Mouse (Mus musculus) embryonic facial prominence, embryonic 15.5 days (tissue): Measurements from ENCODE around the gene Tmem56. TPM values are rescaled to one million over a fixed set of nuclear protein-coding genes. Genes with fewer than 3 reads are reported as not detected.

Experiments
- ATAC-seq: fragments of 200-750 bp; cut with Nextera tagmentation; 2 replicates; pipeline ENCODE4 v1.8.0; 2017; ENCODE audit warnings: low read depth, moderate TSS enrichment; ENCODE audit not compliant: insufficient number of reproducible peaks, low FRiP score, low TSS enrichment
- H3K27ac ChIP-seq: fragments of 300-500 bp; sonication (generic); replicated peaks from 2 replicates; pipeline ENCODE4 v1.5.1; 2015; ENCODE audit warnings: mild to moderate bottlenecking, inconsistent platforms
- H3K27me3 ChIP-seq: fragments of 300-500 bp; sonication (generic); 2 replicates; pipeline ENCODE4 v1.6.1; 2015; ENCODE audit warnings: inconsistent platforms
- H3K36me3 ChIP-seq: fragments of 300-500 bp; sonication (generic); 2 replicates; pipeline ENCODE4 v1.6.1; 2015; ENCODE audit warnings: mild to moderate bottlenecking, inconsistent platforms
- H3K4me1 ChIP-seq: fragments of 300-500 bp; sonication (generic); 2 replicates; pipeline ENCODE4 v1.6.1; 2015; ENCODE audit warnings: inconsistent platforms
- H3K4me2 ChIP-seq: fragments of 300-500 bp; sonication (generic); replicated peaks from 2 replicates; pipeline ENCODE4 v1.6.1; 2015; ENCODE audit warnings: mild to moderate bottlenecking, inconsistent platforms
- H3K4me3 ChIP-seq: fragments of 300-500 bp; sonication (generic); replicated peaks from 2 replicates; pipeline ENCODE4 v1.5.1; 2015; ENCODE audit warnings: mild to moderate bottlenecking, inconsistent platforms
- H3K9ac ChIP-seq: fragments of 300-500 bp; sonication (generic); 2 replicates; pipeline ENCODE4 v1.6.1; 2015; ENCODE audit warnings: inconsistent platforms
- H3K9me3 ChIP-seq: fragments of 300-500 bp; sonication (generic); replicated peaks from 2 replicates; pipeline ENCODE4 v1.6.1; 2016; ENCODE audit warnings: inconsistent platforms
- WGBS: fragments of 180-500 bp; shearing (Covaris S2); methylation state at CpG from one replicate; pipeline ENCODE4 v1.1.7; 2015; 5-methylcytosine and 5-hydroxymethylcytosine counted together
- polyA plus RNA-seq: library from polyadenylated mRNA; unstranded; fragments of >200 nt; fragmentation: Nextera tagmentation; extraction: Ambion mirVana; gene quantifications from 2 replicates; pipeline ENCODE4 v1.2.1, GENCODE M21; 2015

Tmem56 gene
- polyA plus RNA-seq, 1 experiment from 2014 or later, result 1.2 TPM

DNA sequence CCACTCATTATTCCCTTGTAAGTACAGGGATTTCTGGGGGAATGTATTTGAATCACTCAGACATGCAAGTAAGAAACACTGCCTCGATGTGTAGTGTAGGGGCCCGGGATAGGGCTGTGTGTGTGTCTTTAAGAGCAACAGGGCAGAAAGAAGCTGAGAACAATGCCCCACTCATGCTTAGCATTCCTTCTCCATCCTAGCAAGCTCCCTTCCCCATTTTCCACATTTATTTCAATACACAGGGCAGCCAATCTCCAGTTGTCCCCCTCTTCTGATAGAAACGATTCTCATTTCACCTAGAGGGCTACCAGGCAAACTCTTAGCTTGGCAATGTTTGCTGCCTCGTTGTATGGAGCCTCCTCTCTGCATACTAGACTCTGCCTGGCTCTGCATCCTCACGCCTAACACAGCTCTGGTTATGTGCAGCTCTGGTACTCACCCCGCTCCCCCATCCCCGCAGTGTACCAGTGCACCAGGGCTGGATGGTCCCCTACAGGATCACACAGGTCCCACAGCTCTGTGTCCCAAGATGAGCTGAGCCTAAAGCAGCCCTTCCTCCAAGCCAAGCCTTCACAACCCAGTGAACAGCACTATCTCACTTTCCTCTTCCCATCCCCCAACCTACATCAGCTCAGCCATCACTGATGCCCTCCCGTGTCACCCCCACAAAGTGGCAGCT lies 42.4 kb downstream of the Tmem56 start:
- Histone ChIP-seq H3K27ac (no peak overlapping the region), H3K9ac (no peak overlapping the region), H3K4me3 (no peak overlapping the region), H3K27me3 (no peaks in the 10 kb centered on the region), H3K9me3 (no peaks in the 10 kb centered on the region), H3K4me1 (peaks cover 9% of the 10 kb centered on the region; the same call in 1 of the 2 replicates), H3K4me2 (no peak overlapping the region), H3K36me3 (no peaks in the 10 kb centered on the region)
- 48% methylated on average over 8 of the region's 8 CpGs for WGBS
- ATAC-seq, result no peak

DNA sequence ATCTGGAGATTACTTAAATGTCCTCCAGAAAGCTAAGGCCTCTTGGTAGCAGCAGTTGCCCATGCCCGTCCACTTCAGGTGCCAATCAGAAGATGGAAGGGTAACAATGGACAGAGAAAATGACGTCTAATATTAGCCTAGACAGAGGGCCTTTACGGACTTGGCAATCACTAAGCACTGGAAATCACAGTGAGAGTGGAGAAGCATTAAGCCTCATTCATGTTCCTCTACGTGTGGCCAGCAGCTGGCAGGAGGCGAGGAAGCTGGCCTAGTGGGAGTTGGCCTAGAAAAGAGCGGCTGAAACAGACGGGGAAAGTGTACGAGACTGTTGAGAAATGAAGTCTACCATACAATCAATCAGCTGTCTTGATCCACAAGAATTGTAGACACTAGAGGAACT lies 43.8 kb downstream of the Tmem56 start:
- H3K9me3 ChIP-seq, result no peaks in the 10 kb centered on the region
- no peak for ATAC-seq
- no peak overlapping the region for H3K4me2 ChIP-seq
- H3K27ac ChIP-seq, result no peak overlapping the region
- no peaks in the 10 kb centered on the region for H3K27me3 ChIP-seq
- no peak overlapping the region for H3K9ac ChIP-seq
- 68% methylated on average over 8 of the region's 8 CpGs for whole genome bisulfite sequencing
- H3K36me3 ChIP-seq, result no peaks in the 10 kb centered on the region
- H3K4me3 ChIP-seq, result no peak overlapping the region
- peaks cover 9% of the 10 kb centered on the region; the same call in 1 of the 2 replicates for H3K4me1 ChIP-seq

DNA sequence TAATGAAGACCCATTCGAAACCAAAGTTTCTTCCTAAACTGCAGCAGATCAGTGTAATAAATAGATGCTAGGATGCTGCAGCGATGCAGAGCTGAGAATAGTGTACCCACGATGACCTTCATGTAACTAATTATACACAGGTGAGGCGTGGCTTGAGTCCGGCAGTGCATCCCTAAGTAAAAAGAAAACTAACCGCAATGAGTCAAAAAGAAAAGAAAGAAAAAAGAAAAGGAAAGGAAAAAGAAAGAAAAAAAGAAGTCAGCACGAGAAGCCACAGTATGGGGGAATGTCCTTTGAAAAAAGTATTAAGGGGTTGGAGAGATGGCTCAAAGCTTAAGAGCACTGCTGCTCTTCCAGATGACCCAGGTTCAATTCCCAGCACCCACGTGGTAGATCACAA lies 58.1 kb downstream of the Tmem56 start:
- Histone ChIP-seq H3K27me3 (no peaks in the 10 kb centered on the region), H3K4me2 (no peak overlapping the region), H3K4me3 (no peak overlapping the region), H3K4me1 (no peaks in the 10 kb centered on the region), H3K9me3 (no peaks in the 10 kb centered on the region), H3K9ac (no peak overlapping the region), H3K36me3 (no peaks in the 10 kb centered on the region), H3K27ac (no peak overlapping the region)
- no peak for ATAC-seq
- 84% methylated on average over 8 of the region's 8 CpGs for WGBS

DNA sequence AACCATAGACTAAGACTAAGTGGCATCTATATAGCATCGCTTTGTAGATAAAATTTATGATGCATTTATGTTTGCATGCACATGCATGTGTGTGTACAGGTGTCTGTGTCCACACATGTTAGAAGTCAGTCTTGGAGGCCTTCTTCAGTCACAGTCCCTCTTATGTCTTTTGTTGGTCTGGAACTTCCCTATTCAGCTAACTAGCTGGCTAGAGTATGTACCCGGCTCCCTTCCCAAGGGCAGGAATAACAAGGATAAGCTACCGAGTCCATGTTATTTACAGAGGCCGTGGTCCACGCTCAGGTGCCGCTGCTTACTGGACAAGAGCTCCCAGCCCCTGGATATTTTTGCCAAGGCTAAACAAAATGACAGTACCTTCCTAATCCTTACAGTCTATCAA lies 58.7 kb downstream of the Tmem56 start:
- no peak overlapping the region for H3K4me3 ChIP-seq
- no peak overlapping the region for H3K4me2 ChIP-seq
- no peaks in the 10 kb centered on the region for H3K36me3 ChIP-seq
- H3K4me1 ChIP-seq, result no peaks in the 10 kb centered on the region
- H3K9me3 ChIP-seq, result no peaks in the 10 kb centered on the region
- H3K9ac ChIP-seq, result no peak overlapping the region
- 91% methylated on average over 6 of the region's 6 CpGs for WGBS
- ATAC-seq, result no peak
- no peaks in the 10 kb centered on the region for H3K27me3 ChIP-seq
- no peak overlapping the region for H3K27ac ChIP-seq

DNA sequence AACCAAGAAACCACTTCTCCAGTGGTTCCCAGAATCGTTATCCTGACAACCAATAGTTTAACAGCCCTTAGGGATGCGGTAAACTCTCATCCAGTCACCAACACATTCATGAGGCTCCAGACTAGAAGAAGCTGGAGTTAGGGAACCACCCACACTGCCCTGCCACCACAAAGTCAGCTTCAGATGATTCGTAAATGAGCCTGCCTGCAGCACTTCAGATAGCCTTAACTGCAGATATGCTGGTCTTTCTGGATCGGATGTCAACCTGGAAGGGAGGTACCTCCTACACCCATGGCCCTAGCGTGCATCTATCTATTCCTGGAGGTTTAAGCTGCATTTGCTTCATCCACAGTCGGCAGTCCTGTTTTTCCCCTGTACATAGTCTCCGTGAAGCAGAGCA lies 60.9 kb downstream of the Tmem56 start:
- no peak overlapping the region for H3K9ac ChIP-seq
- ATAC-seq, result no peak
- no peak overlapping the region for H3K4me2 ChIP-seq
- WGBS, result 73% methylated on average over 7 of the region's 7 CpGs
- no peaks in the 10 kb centered on the region for H3K36me3 ChIP-seq
- no peaks in the 10 kb centered on the region for H3K27me3 ChIP-seq
- no peak overlapping the region for H3K4me3 ChIP-seq
- no peaks in the 10 kb centered on the region for H3K9me3 ChIP-seq
- no peak overlapping the region for H3K27ac ChIP-seq
- no peaks in the 10 kb centered on the region for H3K4me1 ChIP-seq

DNA sequence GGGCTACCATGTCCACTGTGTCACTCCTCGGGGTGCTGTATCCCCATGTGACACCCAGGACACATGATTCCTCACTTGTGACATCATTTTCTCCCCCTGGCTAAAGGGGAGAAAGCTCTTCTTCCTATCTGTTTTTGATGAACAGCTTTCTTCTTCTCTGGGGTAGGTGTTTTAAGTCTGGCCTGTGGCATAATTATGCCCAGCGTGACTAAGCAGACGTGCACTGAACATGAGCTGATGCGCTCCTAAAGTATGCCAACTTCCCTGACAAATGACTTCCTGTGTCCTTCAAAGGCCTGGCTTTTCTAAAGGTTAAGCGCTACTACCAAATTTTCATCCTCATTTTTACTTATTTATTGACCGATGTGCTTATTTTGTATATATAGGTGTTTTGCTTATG lies 65.9 kb downstream of the Tmem56 start:
- H3K36me3 ChIP-seq, result no peaks in the 10 kb centered on the region
- no peaks in the 10 kb centered on the region for H3K4me1 ChIP-seq
- no peak for ATAC-seq
- H3K4me2 ChIP-seq, result no peak overlapping the region
- WGBS, result 74% methylated on average over 6 of the region's 6 CpGs
- H3K27ac ChIP-seq, result no peak overlapping the region
- H3K4me3 ChIP-seq, result no peak overlapping the region
- H3K9me3 ChIP-seq, result no peaks in the 10 kb centered on the region
- H3K27me3 ChIP-seq, result no peaks in the 10 kb centered on the region
- no peak overlapping the region for H3K9ac ChIP-seq

DNA sequence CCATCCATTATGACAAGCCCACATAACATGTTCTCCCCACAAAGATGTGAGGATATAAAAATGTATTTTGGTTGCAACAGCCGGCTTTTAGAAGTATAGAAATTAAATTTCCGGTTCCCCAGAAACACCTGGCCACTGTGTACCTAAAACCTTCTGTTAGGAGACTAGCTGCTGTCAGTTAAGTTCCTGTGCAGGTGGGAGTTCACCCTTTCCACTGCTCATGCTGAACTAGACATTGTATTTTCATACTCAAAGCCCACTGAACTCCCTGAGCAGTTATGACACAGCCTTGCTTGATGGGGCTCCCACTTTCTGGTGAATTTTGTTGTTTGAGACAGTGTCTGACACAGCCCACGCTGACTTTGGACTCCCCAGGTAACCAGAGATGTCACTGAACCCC lies 69.4 kb downstream of the Tmem56 start:
- Histone ChIP-seq H3K4me1 (no peaks in the 10 kb centered on the region), H3K9ac (no peak overlapping the region), H3K4me3 (no peak overlapping the region), H3K4me2 (no peak overlapping the region), H3K27me3 (no peaks in the 10 kb centered on the region), H3K36me3 (no peaks in the 10 kb centered on the region), H3K27ac (no peak overlapping the region), H3K9me3 (no peaks in the 10 kb centered on the region)
- 70% methylated on average over 3 of the region's 3 CpGs for WGBS
- no peak for ATAC-seq

DNA sequence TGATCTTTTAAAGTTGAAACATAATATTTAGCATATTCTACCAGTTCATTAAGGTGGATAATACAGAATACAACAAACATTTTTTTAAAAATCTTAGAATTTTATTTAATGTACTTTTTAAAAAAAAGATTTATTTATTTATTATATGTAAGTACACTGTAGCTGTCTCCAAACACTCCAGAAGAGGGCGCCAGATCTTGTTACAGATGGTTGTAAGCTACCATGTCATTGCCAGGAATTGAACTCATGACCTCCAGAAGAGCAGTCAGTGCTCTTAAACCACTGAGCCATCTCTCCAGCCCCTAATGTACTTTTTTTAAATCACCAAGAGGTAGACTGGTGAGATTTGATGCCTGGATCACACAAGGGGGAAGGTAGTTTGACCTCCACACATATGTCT lies 70.7 kb downstream of the Tmem56 start:
- no peak for ATAC-seq
- 41% methylated on average over 1 of the region's 1 CpGs for WGBS

DNA sequence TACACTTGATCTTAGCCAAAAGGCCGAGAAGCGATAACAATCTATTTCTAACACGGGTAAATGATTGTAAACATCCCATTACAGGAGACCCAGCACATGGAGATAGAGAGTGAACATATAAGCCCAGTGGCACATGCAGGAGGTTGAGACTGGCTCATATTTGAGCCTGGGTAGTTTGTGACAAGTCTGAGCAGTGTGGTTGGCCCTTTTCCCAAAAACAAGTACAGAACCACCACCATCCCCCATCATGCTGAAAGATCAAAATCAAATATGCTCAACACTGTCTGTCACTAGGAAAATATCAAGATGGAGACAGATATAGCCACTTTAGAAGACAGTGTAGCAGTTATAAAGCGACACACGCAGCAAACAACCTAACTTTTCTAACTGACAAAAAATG lies 73.9 kb downstream of the Tmem56 start:
- no peak overlapping the region for H3K4me2 ChIP-seq
- H3K4me3 ChIP-seq, result no peak overlapping the region
- H3K27ac ChIP-seq, result no peak overlapping the region
- 75% methylated on average over 5 of the region's 5 CpGs for WGBS
- H3K27me3 ChIP-seq, result no peaks in the 10 kb centered on the region
- no peak for ATAC-seq
- no peaks in the 10 kb centered on the region for H3K36me3 ChIP-seq
- H3K4me1 ChIP-seq, result 0 out of 2 replicates have a peak, but pooled peaks cover under 1% of the 10 kb centered on the region
- H3K9me3 ChIP-seq, result no peaks in the 10 kb centered on the region
- H3K9ac ChIP-seq, result no peak overlapping the region

More for the DNA sequence above, 70.7 kb downstream of the Tmem56 start:
- H3K27ac ChIP-seq, result no peak overlapping the region
- no peak overlapping the region for H3K4me3 ChIP-seq
- no peak overlapping the region for H3K9ac ChIP-seq
- H3K27me3 ChIP-seq, result no peaks in the 10 kb centered on the region
- H3K4me2 ChIP-seq, result no peak overlapping the region
- H3K4me1 ChIP-seq, result no peaks in the 10 kb centered on the region
- no peaks in the 10 kb centered on the region for H3K36me3 ChIP-seq
- H3K9me3 ChIP-seq, result no peaks in the 10 kb centered on the region

DNA sequence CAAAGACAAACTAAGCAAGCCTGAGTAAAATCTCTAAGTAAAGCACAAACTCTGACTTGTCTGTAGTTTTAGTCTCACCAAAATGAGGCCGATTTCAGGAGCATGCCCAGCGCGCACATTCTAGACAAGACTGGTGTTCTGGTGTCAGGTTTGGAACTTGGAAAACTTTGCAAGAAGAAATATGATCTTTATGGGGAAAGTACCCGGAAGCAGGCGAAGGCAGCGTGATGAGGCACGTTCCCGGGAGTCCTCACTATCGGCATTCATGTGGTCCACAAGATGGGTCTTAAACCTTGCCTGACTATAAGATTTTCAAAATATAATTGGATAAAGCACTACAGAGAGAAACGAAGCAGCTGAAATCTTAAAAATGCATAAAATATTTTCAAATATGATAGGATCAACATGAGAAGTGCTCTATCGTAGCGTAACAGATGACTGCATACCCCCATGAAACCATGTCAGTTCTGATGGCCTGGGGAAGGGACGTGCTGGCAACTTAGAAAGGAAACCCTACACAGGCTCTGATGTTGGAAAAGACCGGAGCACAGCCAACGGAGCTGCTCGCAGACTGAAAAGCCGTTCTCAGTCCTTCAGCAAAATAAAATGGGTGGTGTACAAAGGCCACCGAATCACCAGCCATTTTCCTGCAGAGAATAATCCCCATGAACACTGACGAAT lies 76.6 kb downstream of the Tmem56 start:
- ATAC-seq, result no peak
- 45% methylated on average over 19 of the region's 19 CpGs for WGBS
- Histone ChIP-seq H3K4me3 (no peak overlapping the region; the same call in 1 of the 2 replicates), H3K4me1 (peaks cover 6% of the 10 kb centered on the region; the same call in 1 of the 2 replicates), H3K36me3 (no peaks in the 10 kb centered on the region), H3K27ac (no peak overlapping the region), H3K9me3 (no peaks in the 10 kb centered on the region), H3K9ac (no peak overlapping the region), H3K4me2 (peak overlapping the region; percentile 9; the same call in 1 of the 2 replicates), H3K27me3 (no peaks in the 10 kb centered on the region)

DNA sequence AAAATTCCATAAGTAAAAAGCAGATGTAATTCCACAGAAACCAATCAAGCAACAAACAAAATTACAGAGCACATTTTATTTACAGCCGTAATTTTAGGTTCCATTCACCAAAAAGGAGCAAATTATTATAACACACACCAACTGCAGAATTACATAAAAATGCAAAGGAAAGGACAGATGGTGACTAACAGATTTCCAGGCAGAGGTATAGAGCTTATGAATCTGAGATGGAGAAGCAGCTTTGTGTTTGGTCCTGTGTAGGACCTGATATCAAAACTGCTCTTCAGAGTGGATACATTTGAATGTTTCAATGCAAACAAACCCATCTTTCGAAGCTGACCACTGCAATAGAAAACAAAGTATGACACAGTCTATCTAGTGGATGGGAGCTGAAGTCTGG lies 80.3 kb downstream of the Tmem56 start:
- WGBS, result 79% methylated on average over 2 of the region's 2 CpGs
- Histone ChIP-seq H3K36me3 (no peaks in the 10 kb centered on the region), H3K4me1 (peaks cover 6% of the 10 kb centered on the region; the same call in 1 of the 2 replicates), H3K9ac (no peak overlapping the region), H3K27me3 (no peaks in the 10 kb centered on the region), H3K4me2 (no peak overlapping the region), H3K27ac (no peak overlapping the region), H3K4me3 (no peak overlapping the region), H3K9me3 (no peaks in the 10 kb centered on the region)
- no peak for ATAC-seq
